Mouse (Mus musculus) ES-E14 (cell line): ENCODE results near the gene Col3a1. TPM values are rescaled to one million over a fixed set of nuclear protein-coding genes. Genes with fewer than 3 reads are reported as not detected.

Source experiments
- DNase-seq: peaks from one replicate; pipeline ENCODE4 v3.0.0-alpha.2; 2013; ENCODE audit warnings: low read depth, low spot score
- H3K27ac ChIP-seq: 2 replicates; pipeline ENCODE4 v1.5.1; 2012; ENCODE audit warnings: low read depth, mild to moderate bottlenecking, low read length, moderate library complexity, mixed read lengths; ENCODE audit not compliant: poor library complexity, insufficient read depth, severe bottlenecking
- H3K36me3 ChIP-seq: 2 replicates; pipeline ENCODE4 v1.6.1; 2012; ENCODE audit warnings: mild to moderate bottlenecking, low read length, moderate library complexity, mixed read lengths; ENCODE audit not compliant: control insufficient read depth, poor library complexity, insufficient read depth, severe bottlenecking
- H3K4me1 ChIP-seq, 2 experiments: fragments of 150-350 bp in 1 of 2; sonication (generic) in 1 of 2; 2 replicates each; pipeline ENCODE4 v1.6.1; 2012; ENCODE audit warnings: low read length in 2 of 2, mild to moderate bottlenecking in 1 of 2, mixed read lengths in 1 of 2; ENCODE audit not compliant: control insufficient read depth in 2 of 2, insufficient read depth in 2 of 2, poor library complexity in 1 of 2
- H3K4me3 ChIP-seq, 2 experiments: fragments of 150-350 bp in 1 of 2; sonication (generic) in 1 of 2; 2 replicates each; pipeline ENCODE4 v1.5.1; 2012; ENCODE audit warnings: low read length in 2 of 2, low read depth in 1 of 2, mild to moderate bottlenecking in 1 of 2, mixed read lengths in 1 of 2; ENCODE audit not compliant: insufficient read depth in 1 of 2, poor library complexity in 1 of 2, severe bottlenecking in 1 of 2
- H3K9ac ChIP-seq: 2 replicates; pipeline ENCODE4 v1.6.1; 2012; ENCODE audit warnings: low read depth, mild to moderate bottlenecking, low read length, mixed read lengths; ENCODE audit not compliant: poor library complexity, insufficient read depth, severe bottlenecking
- H3K9me3 ChIP-seq: fragments of 150-350 bp; sonication (generic); 2 replicates; pipeline ENCODE4 v1.6.1; 2012; ENCODE audit warnings: low read depth, mild to moderate bottlenecking, low read length; ENCODE audit not compliant: control insufficient read depth, insufficient read depth
- CHD2 ChIP-seq: IDR thresholded peaks from 2 replicates; pipeline ENCODE4 v1.6.1; 2014; ENCODE audit warnings: mild to moderate bottlenecking, low read depth, low read length, inconsistent platforms
- HCFC1 ChIP-seq: IDR thresholded peaks from 2 replicates; pipeline ENCODE4 v1.6.1; 2012; ENCODE audit warnings: low read length, inconsistent platforms, borderline replicate concordance; ENCODE audit not compliant: insufficient read depth
- MAFK ChIP-seq: IDR thresholded peaks from 2 replicates; pipeline ENCODE4 v1.6.1; 2014; ENCODE audit warnings: mild to moderate bottlenecking, low read depth, low read length, inconsistent platforms; ENCODE audit not compliant: insufficient read depth
- ZC3H11A ChIP-seq: IDR thresholded peaks from 2 replicates; pipeline ENCODE4 v1.6.1; 2012; ENCODE audit warnings: low read depth, mild to moderate bottlenecking, inconsistent platforms, low read length, borderline replicate concordance
- ZNF384 ChIP-seq: IDR thresholded peaks from 2 replicates; pipeline ENCODE4 v1.6.1; 2012; ENCODE audit warnings: low read depth, low read length, inconsistent platforms
- in situ Hi-C, 2 experiments: fragments of 600-800 bp; cut with MboI; formaldehyde crosslinking; loops; one replicate each; pipeline ENCODE4 v1.15.1; 2025; ENCODE audit warnings: low sequenced_read_pairs in 2 of 2, inconsistent platforms in 1 of 2; ENCODE audit not compliant: unreplicated experiment in 2 of 2
- total RNA-seq: library from RNA; depleted of rRNA; stranded (reverse); fragments of 300-350 nt; gene quantifications from 2 replicates; pipeline ENCODE4 v1.2.3, GENCODE M21; 2012; rRNA removed

Col3a1 gene
- 6.3 and 46.2 TPM in 2 replicates for total RNA-seq

- H3K4me1 ChIP-seq = no peaks in the 10 kb centered on the region
- H3K9ac ChIP-seq = no peak within 1 kb of the TSS
- in situ Hi-C loops = loop anchor here in 1 of 2 experiments (25.0 kb wide), 1 partner anchor 549 kb away; no protein-coding TSS in a partner anchor
- TF ChIP-seq MAFK (no peak), ZNF384 (no peak), CHD2 (no peak), HCFC1 (no peak), ZC3H11A (no peak)
- DNase-seq = no peak
- no peaks in the 10 kb centered on the region for H3K36me3 ChIP-seq
- no peaks in the 10 kb centered on the region for H3K9me3 ChIP-seq
- H3K4me3 ChIP-seq = no peak within 1 kb of the TSS
- no peak within 1 kb of the TSS for H3K27ac ChIP-seq
Observed at GRCm38 (mm10) chr1:45311388-45311787, at the start of gene Col3a1. Gene Col3a1 (plus strand): TSS chr1:45311538.

GRCm38 (mm10) chr1:45269421-45269820 is 41.9 kb upstream of the Col3a1 start:
- Histone ChIP-seq H3K9me3 (no peaks in the 10 kb centered on the region), H3K4me3 (no peak overlapping the region), H3K27ac (no peak overlapping the region), H3K36me3 (no peaks in the 10 kb centered on the region), H3K9ac (no peak overlapping the region), H3K4me1 (no peaks in the 10 kb centered on the region)
- TF ChIP-seq ZC3H11A (no peak), HCFC1 (no peak), CHD2 (no peak), ZNF384 (no peak), MAFK (no peak)
- no peak for DNase-seq
- in situ Hi-C loops = no loop called here

- no peak for DNase-seq
Observed at GRCm38 (mm10) chr1:45276006-45276539, 35.3 kb upstream of the Col3a1 start.

GRCm38 (mm10) chr1:45287954-45288353 is 23.4 kb upstream of the Col3a1 start:
- TF ChIP-seq MAFK = no peak
- no peak for TF ChIP-seq ZC3H11A
- TF ChIP-seq ZNF384 = no peak
- TF ChIP-seq CHD2 = no peak
- no peak for TF ChIP-seq HCFC1
- Histone ChIP-seq H3K9me3 (no peaks in the 10 kb centered on the region), H3K4me3 (no peak overlapping the region), H3K36me3 (no peaks in the 10 kb centered on the region), H3K4me1 (no peaks in the 10 kb centered on the region), H3K9ac (no peak overlapping the region), H3K27ac (no peak overlapping the region)
- in situ Hi-C loops = no loop called here
- DNase-seq = no peak

More at GRCm38 (mm10) chr1:45276006-45276539, 35.3 kb upstream of the Col3a1 start:
- Histone ChIP-seq H3K4me3 (no peak overlapping the region), H3K4me1 (no peaks in the 10 kb centered on the region), H3K27ac (no peak overlapping the region), H3K9ac (no peak overlapping the region), H3K36me3 (no peaks in the 10 kb centered on the region), H3K9me3 (no peaks in the 10 kb centered on the region)
- TF ChIP-seq ZNF384 (no peak), MAFK (no peak), ZC3H11A (no peak), CHD2 (no peak), HCFC1 (no peak)
- in situ Hi-C loops = no loop called here

- Histone ChIP-seq H3K9ac (no peak overlapping the region), H3K27ac (no peak overlapping the region), H3K9me3 (no peaks in the 10 kb centered on the region), H3K4me1 (no peaks in the 10 kb centered on the region), H3K4me3 (no peak overlapping the region), H3K36me3 (no peaks in the 10 kb centered on the region)
- TF ChIP-seq MAFK (peak; percentile 53; the same call in 1 of the 2 replicates), CHD2 (no peak)
- DNase-seq = no peak
- in situ Hi-C loops = no loop called here
Observed at GRCm38 (mm10) chr1:45290037-45290436, 21.3 kb upstream of the Col3a1 start.
